Mouse (Mus musculus): Measurements from ENCODE around the gene Cdk15.

DNA sequence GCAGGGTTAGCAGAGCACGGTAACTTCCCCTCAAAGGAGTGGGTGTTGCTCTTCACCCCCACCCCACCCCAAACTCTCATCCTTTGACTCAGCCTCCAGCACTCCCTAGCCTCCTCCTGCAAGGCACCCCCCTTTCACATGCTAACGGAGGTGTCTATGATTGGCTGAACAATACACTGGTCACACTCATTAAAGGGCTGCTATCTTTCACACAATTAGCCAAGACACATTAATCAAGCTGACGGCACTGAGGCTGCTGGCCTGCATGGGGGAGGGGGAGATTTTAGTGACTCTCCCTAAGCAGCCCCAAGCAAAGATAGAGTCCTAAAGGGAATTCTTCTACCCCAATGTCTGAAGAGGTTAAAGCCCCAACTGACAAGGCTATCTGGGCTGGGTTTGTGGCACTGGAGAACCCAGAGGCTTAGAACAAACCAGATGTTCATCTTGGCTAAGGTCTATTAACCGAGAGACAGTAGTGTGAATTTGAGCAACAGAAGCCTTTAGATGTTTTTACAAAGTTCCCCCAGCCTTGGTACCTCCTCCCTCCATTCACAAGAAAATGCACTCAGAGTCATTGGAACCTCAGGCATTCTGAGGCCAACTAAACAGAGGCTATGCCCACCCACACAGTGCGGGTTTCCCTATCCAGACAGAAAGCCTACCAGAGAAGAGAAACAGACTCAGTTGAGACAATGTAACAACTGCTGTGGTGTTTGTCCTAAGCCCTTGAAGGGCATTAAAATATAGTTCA is 58.5 kb downstream of the Cdk15 start:
- TF ChIP-seq CTCF (IDR thresholded peaks at IDR 0.05; ENCODE audit: low read depth) = no peak
- no peak for TF ChIP-seq EP300 (IDR thresholded peaks at IDR 0.05; ENCODE audit: low read depth)

Measured in heart, postnatal 0 days (tissue).